Mouse (Mus musculus) WW6 (cell line): ENCODE data around the gene Ncdn.

ENCODE experiments used
- DNase-seq: peaks from one replicate; pipeline ENCODE4 v3.0.0-alpha.2; 2013; ENCODE audit warnings: low read depth, low spot score

Gene Ncdn

GRCm38 (mm10) chr4:126732531-126733380 is 20.5 kb downstream of the Ncdn start:
- DNase-seq: no peak

DNA sequence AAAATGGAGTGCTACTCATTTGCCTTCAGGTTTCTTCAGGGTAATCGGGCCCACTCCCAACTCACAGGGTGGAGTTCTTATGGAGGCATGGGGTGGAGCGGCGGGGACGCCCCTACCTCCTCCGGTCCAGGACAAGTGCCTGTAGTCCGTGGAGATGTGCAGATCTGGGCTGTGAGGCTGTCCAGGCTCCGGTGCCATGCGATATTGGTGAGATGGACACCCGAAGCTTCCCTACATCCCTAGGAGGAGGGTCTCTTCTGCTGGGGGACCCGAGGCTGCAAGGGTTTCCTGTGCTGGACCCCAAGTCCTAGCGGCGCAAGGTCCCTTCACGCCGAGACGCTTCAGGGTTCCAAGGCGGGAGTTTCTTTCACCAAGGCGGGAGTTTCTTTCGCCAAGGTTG is 21.1 kb downstream of the Ncdn start:
- no peak for DNase-seq

GRCm38 (mm10) chr4:126707439-126707826 is 45.8 kb downstream of the Ncdn start:
- no peak for DNase-seq

DNA sequence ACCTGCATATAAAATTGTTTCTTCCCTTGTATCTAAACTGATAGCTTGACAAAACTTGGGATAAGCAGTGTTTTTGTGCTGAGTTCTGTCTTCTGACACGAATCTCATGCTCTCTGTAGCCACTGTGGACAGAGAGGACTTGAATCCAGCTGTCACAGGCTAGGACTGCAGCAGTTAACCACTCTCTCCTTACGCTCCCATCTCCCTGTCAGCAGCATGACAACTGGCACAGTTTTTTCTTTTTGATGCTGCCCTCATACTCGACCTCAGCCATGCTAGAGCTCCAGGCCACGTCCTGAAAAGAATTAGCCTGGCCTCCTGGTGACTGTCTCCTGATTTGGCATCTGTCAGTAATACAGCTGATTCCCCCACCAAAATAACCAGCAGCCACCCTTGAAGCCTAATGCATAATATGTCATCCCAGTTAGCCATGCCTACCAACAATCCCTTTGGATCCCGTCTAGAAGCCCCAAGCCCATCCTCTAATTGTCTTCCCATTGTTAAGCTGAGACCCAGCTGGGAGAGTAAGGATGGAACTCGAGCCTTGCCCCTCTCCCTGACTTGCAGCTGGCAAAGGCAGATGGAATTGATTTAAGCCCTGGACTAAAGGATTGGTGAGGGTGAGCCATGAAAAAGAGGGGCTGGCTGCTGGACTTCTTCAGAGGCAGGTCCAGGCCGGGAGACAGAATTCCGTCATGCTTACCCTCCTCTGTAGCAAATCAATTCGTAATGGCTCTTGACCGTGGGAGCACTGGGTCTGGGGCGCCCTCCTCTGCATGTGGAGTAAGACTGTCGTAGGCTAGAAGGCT is 46.4 kb downstream of the Ncdn start:
- DNase-seq: no peak

DNA sequence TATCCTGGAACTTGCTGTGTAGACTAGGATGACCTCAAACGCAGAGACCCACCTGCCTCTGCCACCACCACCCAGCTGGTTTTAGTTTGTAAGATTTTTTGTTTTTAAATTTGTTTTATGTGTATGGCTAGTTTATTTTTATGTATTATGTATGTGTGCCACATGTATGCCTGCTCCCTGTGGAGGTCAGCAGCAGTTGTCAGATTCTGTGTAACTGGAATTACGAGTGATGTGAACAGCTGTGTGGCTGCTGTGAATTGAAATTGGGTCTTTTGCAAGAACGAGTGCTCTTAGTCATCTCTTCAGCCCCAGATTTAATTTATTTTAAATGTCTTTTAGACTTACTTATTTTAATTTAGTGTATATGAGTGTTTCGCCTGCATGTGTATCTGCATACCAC is 56.3 kb downstream of the Ncdn start:
- no peak for DNase-seq
